Mouse (Mus musculus) CD4-positive naive resting alpha-beta T cell, adult 57 days (primary cell): ENCODE measurements around the gene Fbxl21. TPM values are rescaled to one million over a fixed set of nuclear protein-coding genes. Genes with fewer than 3 reads are reported as not detected.

Source experiments
- total RNA-seq: library from RNA; stranded (reverse); gene quantifications from one replicate; pipeline ENCODE4 v1.2.4, GENCODE M21; 2023

Fbxl21 gene
- 0.86 TPM for total RNA-seq

DNA sequence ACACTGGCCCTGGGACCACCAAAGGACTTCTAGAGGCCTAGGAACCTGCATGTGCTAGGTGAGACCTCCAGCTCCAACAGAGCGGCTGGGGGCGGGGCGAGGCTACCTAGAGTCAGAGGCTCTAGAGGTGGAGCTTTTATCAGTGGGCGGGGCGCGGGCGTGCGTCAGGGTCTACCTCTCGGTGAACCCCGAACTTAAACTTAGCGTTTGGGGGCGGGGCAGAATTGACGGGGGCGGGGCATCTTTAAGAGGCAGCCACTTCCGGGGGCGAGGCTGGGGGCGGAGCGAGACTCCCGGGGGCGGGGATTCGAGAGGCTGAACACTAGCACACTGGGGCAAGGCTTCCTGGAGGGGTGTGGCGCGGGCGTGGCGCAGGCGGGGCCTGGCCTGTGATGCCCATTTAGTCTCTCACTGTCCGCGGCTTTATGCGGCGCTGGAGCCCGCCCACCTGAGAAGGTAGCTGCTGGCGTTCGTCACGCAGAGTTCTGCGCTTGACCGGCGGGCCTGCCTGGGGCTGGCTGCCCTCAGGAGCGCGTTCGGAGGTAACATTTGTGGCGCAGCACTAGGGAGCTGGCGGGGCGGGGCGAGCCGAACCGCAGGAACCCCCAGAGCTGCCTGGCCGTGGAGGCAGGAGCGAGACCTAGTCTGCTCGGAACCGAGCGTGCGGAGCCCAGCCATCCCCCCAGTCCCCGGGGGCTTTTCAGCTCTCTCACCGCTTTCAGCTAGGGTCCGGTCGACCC lies at the start of gene Fbxl21:
Gene Fbxl21 (plus strand): TSS at position 392 of the 740 bp plus-strand sequence.

DNA sequence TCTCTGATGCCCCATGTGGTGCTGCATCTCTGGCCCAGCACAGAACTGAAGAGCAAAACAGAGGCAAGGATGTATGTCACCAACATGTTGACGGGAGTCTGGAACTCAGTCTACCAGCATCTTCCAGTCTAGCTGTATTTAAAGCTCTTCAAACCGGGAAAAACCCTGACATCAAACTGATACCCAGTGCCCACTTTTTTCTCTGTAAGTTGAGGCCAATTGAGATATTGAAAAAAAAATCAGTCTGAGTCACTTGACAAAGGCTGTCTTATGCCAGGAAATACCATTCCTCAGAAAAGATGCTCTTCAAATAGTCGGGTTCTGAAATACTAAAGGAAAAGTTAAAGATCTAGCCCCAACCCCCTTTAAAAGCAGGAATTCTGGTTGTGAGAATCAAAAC lies 40.1 kb upstream of the Fbxl21 start, which contains the start of gene Il9:
Gene Il9 (minus strand): TSS at position 101 of the 400 bp plus-strand sequence.

DNA sequence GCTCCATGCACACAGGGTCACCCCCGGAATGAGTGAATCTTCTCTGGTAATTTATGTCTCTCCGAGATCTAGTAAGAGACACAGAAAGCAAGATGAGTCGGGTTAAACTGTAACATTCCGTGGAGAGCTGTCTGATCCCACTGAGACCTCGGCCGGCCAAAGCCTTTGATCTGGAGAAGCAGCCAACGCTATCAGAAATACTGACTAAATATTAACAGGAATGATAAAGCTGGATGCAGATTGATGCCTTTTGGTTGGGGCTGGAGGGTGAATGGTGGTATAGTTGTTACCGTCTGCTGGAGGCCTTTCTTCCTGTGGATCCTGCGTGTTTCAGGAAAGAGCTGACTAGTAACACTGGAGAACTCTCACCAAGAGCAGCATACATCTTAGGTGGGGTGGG lies 26.1 kb downstream of the Fbxl21 start, which contains the start of gene Lect2:
Gene Lect2 (minus strand): TSS at position 102 of the 400 bp plus-strand sequence.

Other genes with a start within 250 kb of the Fbxl21 start
- not detected for gene Cxcl14, start 225.9 kb upstream of the Fbxl21 start, total RNA-seq
- not detected for gene Gm3045, start 95.9 kb upstream of the Fbxl21 start, total RNA-seq
- gene Slc25a48, start 84.1 kb upstream of the Fbxl21 start, total RNA-seq, result not detected
- gene Il9, start 40.2 kb upstream of the Fbxl21 start, total RNA-seq, result not detected
- gene Lect2, start 26.0 kb downstream of the Fbxl21 start, total RNA-seq, result not detected
- 5.3 TPM for gene Tgfbi, start 87.1 kb downstream of the Fbxl21 start, total RNA-seq
- 88.6 TPM for gene Smad5, start 180.5 kb downstream of the Fbxl21 start, total RNA-seq
- gene Gm45623, start 231.4 kb downstream of the Fbxl21 start, total RNA-seq, result not detected